Mouse (Mus musculus) MEL (cell line): Measurements from ENCODE around the gene Mmp21.

Experiments used
- CTCF ChIP-seq, 3 experiments: IDR thresholded peaks in 2 of 3; conservative IDR thresholded peaks in 1 of 3; 2 replicates each; pipeline ENCODE4 v1.5.1; 2011 to 2012; ENCODE audit warnings: low read length in 3 of 3, low read depth in 2 of 3, mild to moderate bottlenecking in 2 of 3, improper control_type of control experiment in 1 of 3, inconsistent platforms in 1 of 3, mixed read lengths in 1 of 3, moderate library complexity in 1 of 3; ENCODE audit not compliant: control insufficient read depth in 1 of 3, insufficient read depth in 1 of 3, poor library complexity in 1 of 3, severe bottlenecking in 1 of 3
- ELF1 ChIP-seq: IDR thresholded peaks from 2 replicates; pipeline ENCODE4 v1.6.1; 2014; ENCODE audit warnings: low read depth, mild to moderate bottlenecking, inconsistent platforms, low read length, improper control_type of control experiment, moderate library complexity
- EP300 ChIP-seq, 2 experiments: IDR thresholded peaks; 2 replicates each; pipeline ENCODE4 v1.6.1; 2011; ENCODE audit warnings: improper control_type of control experiment in 2 of 2, low read length in 2 of 2, low read depth in 1 of 2, mild to moderate bottlenecking in 1 of 2
- GATA1 ChIP-seq: IDR thresholded peaks from 2 replicates; pipeline ENCODE4 v1.6.1; 2011; ENCODE audit warnings: low read depth, low read length, improper control_type of control experiment
- KAT2A ChIP-seq: conservative IDR thresholded peaks from 2 replicates; pipeline ENCODE4 v1.6.1; 2012; ENCODE audit warnings: low read depth, low read length, improper control_type of control experiment, inconsistent platforms
- MAX ChIP-seq: IDR thresholded peaks from 2 replicates; pipeline ENCODE4 v1.6.1; 2011; ENCODE audit warnings: low read length, improper control_type of control experiment
- MYC ChIP-seq: IDR thresholded peaks from 2 replicates; pipeline ENCODE4 v1.6.1; 2011; ENCODE audit warnings: low read depth, mild to moderate bottlenecking, low read length, improper control_type of control experiment, moderate library complexity
- POLR2A ChIP-seq, 2 experiments: IDR thresholded peaks; 2 replicates each; pipeline ENCODE4 v1.6.1; 2011 to 2012; ENCODE audit warnings: low read length in 2 of 2, mild to moderate bottlenecking in 2 of 2, control low read depth in 1 of 2, improper control_type of control experiment in 1 of 2, low read depth in 1 of 2, moderate library complexity in 1 of 2; ENCODE audit not compliant: control insufficient read depth in 1 of 2, insufficient read depth in 1 of 2, poor library complexity in 1 of 2
- POLR2AphosphoS5 ChIP-seq: IDR thresholded peaks from 2 replicates; pipeline ENCODE4 v1.6.1; 2012; ENCODE audit warnings: low read depth, borderline replicate concordance, mild to moderate bottlenecking, inconsistent platforms, low read length, moderate library complexity, mixed read lengths
- USF1 ChIP-seq: IDR thresholded peaks from 2 replicates; pipeline ENCODE4 v1.6.1; 2014; ENCODE audit warnings: low read depth, mild to moderate bottlenecking, inconsistent platforms, low read length, improper control_type of control experiment, moderate library complexity
- USF2 ChIP-seq, 2 experiments: IDR thresholded peaks; 2 replicates each; pipeline ENCODE4 v1.6.1; 2011 to 2012; ENCODE audit warnings: improper control_type of control experiment in 2 of 2, low read length in 2 of 2, borderline replicate concordance in 1 of 2, inconsistent platforms in 1 of 2, low read depth in 1 of 2, mild to moderate bottlenecking in 1 of 2; ENCODE audit not compliant: insufficient read depth in 1 of 2
- ZC3H11A ChIP-seq: IDR thresholded peaks from 2 replicates; pipeline ENCODE4 v1.6.1; 2012; ENCODE audit warnings: low read depth, mild to moderate bottlenecking, inconsistent platforms, low read length, improper control_type of control experiment
- ZMIZ1 ChIP-seq: IDR thresholded peaks from 2 replicates; pipeline ENCODE4 v1.6.1; 2012; ENCODE audit warnings: low read depth, mild to moderate bottlenecking, inconsistent platforms, low read length, improper control_type of control experiment, moderate library complexity
- ZNF384 ChIP-seq: IDR thresholded peaks from 2 replicates; pipeline ENCODE4 v1.6.1; 2012; ENCODE audit warnings: low read depth, mild to moderate bottlenecking, inconsistent platforms, low read length, improper control_type of control experiment

DNA sequence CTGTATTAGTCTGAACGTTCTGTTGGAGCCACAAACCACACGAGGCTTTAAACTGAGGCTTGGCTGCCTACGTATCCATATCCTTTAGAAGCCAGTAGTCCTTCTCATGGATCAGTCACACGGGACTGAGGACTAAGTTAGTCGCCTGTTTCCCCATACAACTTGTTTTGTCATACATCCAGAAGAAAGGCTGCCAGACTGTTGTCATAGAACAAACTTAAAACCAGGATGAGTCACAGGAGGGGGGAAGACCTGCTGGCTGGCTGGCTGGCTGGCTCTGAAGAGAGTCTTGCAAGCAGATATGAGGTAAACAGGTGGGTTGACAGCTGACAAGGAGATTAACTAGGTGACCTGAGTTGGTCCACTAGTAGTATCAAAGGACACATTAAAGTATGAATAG, 49.0 kb downstream of the Mmp21 start:
- TF ChIP-seq KAT2A (no peak), EP300 (IDR thresholded peaks at IDR 0.05; ENCODE audit: low read depth in 1 of 2, low read length in 2 of 2) (no peak), POLR2AphosphoS5 (no peak), POLR2A (IDR thresholded peaks at IDR 0.05; ENCODE audit: control insufficient read depth in 1 of 2, insufficient read depth in 1 of 2, low read depth in 1 of 2, low read length in 2 of 2, poor library complexity in 1 of 2) (no peak), USF1 (no peak), CTCF (IDR thresholded peaks at IDR 0.05 in 2 of 3, conservative IDR thresholded peaks at IDR 0.05 in 1 of 3; ENCODE audit: control insufficient read depth in 1 of 3, insufficient read depth in 1 of 3, low read depth in 2 of 3, low read length in 3 of 3, poor library complexity in 1 of 3, severe bottlenecking in 1 of 3) (no peak), MAX (no peak), ZC3H11A (no peak), ZMIZ1 (no peak), ZNF384 (no peak), ELF1 (no peak), USF2 (IDR thresholded peaks at IDR 0.05; ENCODE audit: borderline replicate concordance in 1 of 2, insufficient read depth in 1 of 2, low read depth in 1 of 2, low read length in 2 of 2) (no peak), MYC (no peak), GATA1 (no peak)
